ENCODE assay signal across 15 mouse cellular contexts in genomic region chr9:55236235-55237165, GRCm38 (mm10).
"Had no signal": no experiment of that assay in that cellular context is flagged by ENCODE, and none has a peak within 500 bp of the region (broad histone marks: within the 10 kb centered on the region; RNA-seq: fewer than 3 reads in every experiment).

No protein-coding gene starts in this region.

- H3K27me3 ChIP-seq: limb, embryonic 12.5 days; lung, embryonic 15.5 days; midbrain, embryonic 15.5 days; neural tube, embryonic 12.5 days; stomach, embryonic 15.5 days had no signal

- H3K4me1 ChIP-seq: limb, embryonic 12.5 days; lung, embryonic 15.5 days; midbrain, embryonic 15.5 days; neural tube, embryonic 12.5 days; stomach, embryonic 15.5 days had no signal

- H3K4me2 ChIP-seq: limb, embryonic 12.5 days; lung, embryonic 15.5 days; midbrain, embryonic 11.5 days; midbrain, embryonic 15.5 days; neural tube, embryonic 12.5 days; stomach, embryonic 15.5 days had no signal

- H3K9ac ChIP-seq: limb, embryonic 12.5 days; lung, embryonic 15.5 days; midbrain, embryonic 15.5 days; neural tube, embryonic 12.5 days; stomach, embryonic 15.5 days had no signal

- H3K27ac ChIP-seq: layer of hippocampus, adult 2 months; limb, embryonic 12.5 days; lung, embryonic 15.5 days; macrophage; midbrain, embryonic 15.5 days; neural tube, embryonic 12.5 days; stomach, embryonic 15.5 days had no signal

- H3K36me3 ChIP-seq: limb, embryonic 12.5 days; lung, embryonic 15.5 days; midbrain, embryonic 15.5 days; neural tube, embryonic 12.5 days; stomach, embryonic 15.5 days had no signal

- H3K9me3 ChIP-seq: limb, embryonic 12.5 days; lung, embryonic 15.5 days; midbrain, embryonic 15.5 days; neural tube, embryonic 12.5 days; stomach, embryonic 15.5 days had no signal

- H3K4me3 ChIP-seq: layer of hippocampus, adult 2 months; limb, embryonic 12.5 days; lung, embryonic 15.5 days; megakaryocyte, embryonic 14.5 days; midbrain, embryonic 15.5 days; neural tube, embryonic 12.5 days; stomach, embryonic 15.5 days had no signal

- ATAC-seq: inflammation-experienced regulatory T-cells, adult 6 months; intestine, postnatal 0 days; midbrain, embryonic 15.5 days had no signal

- DNase-seq: liver; lung, postnatal 14 days; spleen, adult 18-20 months; thymus, adult 2 months had no signal
